Mouse (Mus musculus) monocyte, adult 5-6 weeks (primary cell): ENCODE measurements around the gene Polr3g. TPM values are rescaled to one million over a fixed set of nuclear protein-coding genes. Genes with fewer than 3 reads are reported as not detected.
"Not testable (repeated sequence)": the region's sequence is repeated elsewhere in the genome, so short reads cannot be mapped to it uniquely, and the experiment has no call there.

Experiments
- ATAC-seq: fragments of 153-309, 156-312 bp; replicated peaks from 2 replicates; pipeline ENCODE4 v1.8.0; 2017; ENCODE audit warnings: mild to moderate bottlenecking; ENCODE audit not compliant: low TSS enrichment, insufficient number of reproducible peaks, severe bottlenecking, poor library complexity, low FRiP score
- total RNA-seq: library from RNA; stranded (forward); fragments of 200-1000, 200-491, 200-594 nt; gene quantifications from 3 replicates; pipeline ENCODE4 v1.2.3, GENCODE M21; 2017

Polr3g gene
- 3.7 to 20.3 TPM (median 12.0 TPM) in 3 replicates for total RNA-seq

GRCm38 (mm10) chr13:81710775-81711545 is at the start of gene Polr3g, which contains the start of gene Mblac2:
Gene Polr3g, minus strand, starts transcription at chr13:81711013.
Gene Mblac2, plus strand, starts transcription at chr13:81711341.
- peak; percentile 89 for ATAC-seq

- 0 out of 2 replicates have a peak, but pooled peaks have one; percentile 30 for ATAC-seq
Observed at GRCm38 (mm10) chr13:81760379-81760778, 49.6 kb upstream of the Polr3g start.

- ATAC-seq, result no peak
Observed at GRCm38 (mm10) chr13:81757058-81757660, 46.3 kb upstream of the Polr3g start.

GRCm38 (mm10) chr13:81755324-81755723 is 44.5 kb upstream of the Polr3g start:
- no peak for ATAC-seq

GRCm38 (mm10) chr13:81754878-81755277 is 44.1 kb upstream of the Polr3g start:
- ATAC-seq, result no peak

- ATAC-seq, result no peak
Observed at GRCm38 (mm10) chr13:81744092-81744396, 33.2 kb upstream of the Polr3g start.

GRCm38 (mm10) chr13:81743391-81744091 is 32.7 kb upstream of the Polr3g start:
- no peak for ATAC-seq

GRCm38 (mm10) chr13:81740898-81741297 is 30.1 kb upstream of the Polr3g start:
- peak; percentile 61 for ATAC-seq

GRCm38 (mm10) chr13:81736606-81737005 is 25.8 kb upstream of the Polr3g start:
- no peak for ATAC-seq

GRCm38 (mm10) chr13:81730362-81730761 is 19.5 kb upstream of the Polr3g start:
- no peak for ATAC-seq

GRCm38 (mm10) chr13:81729102-81729501 is 18.3 kb upstream of the Polr3g start:
- ATAC-seq, result no peak

- ATAC-seq, result not testable (repeated sequence)
Observed at GRCm38 (mm10) chr13:81728141-81728540, 17.3 kb upstream of the Polr3g start.

- no peak for ATAC-seq
Observed at GRCm38 (mm10) chr13:81713896-81714295, 3.1 kb upstream of the Polr3g start.

GRCm38 (mm10) chr13:81711546-81712371 is 946 bp upstream of the Polr3g start:
- ATAC-seq, result peak; percentile 4; the same call in 1 of the 2 replicates

GRCm38 (mm10) chr13:81710266-81710665 is 547 bp downstream of the Polr3g start:
- no peak for ATAC-seq

GRCm38 (mm10) chr13:81709805-81710204 is 1.0 kb downstream of the Polr3g start:
- ATAC-seq, result no peak

- ATAC-seq, result no peak
Observed at GRCm38 (mm10) chr13:81706311-81706710, 4.5 kb downstream of the Polr3g start.

GRCm38 (mm10) chr13:81703621-81704020 is 7.2 kb downstream of the Polr3g start:
- ATAC-seq, result no peak

- ATAC-seq, result 0 out of 2 replicates have a peak, but pooled peaks have one; percentile 49
Observed at GRCm38 (mm10) chr13:81703148-81703547, 7.7 kb downstream of the Polr3g start.
